Mouse (Mus musculus): ENCODE results near the gene Ccp110. TPM values are rescaled to one million over a fixed set of nuclear protein-coding genes. Genes with fewer than 3 reads are reported as not detected.

Ccp110 gene
- total RNA-seq, 2 experiments from 2014 or later, result 2.5 to 2.7 TPM

GRCm38 (mm10) chr7:118764725-118765124, 52.4 kb downstream of the Ccp110 start:
- intact Hi-C loops (cut with DNase I), result loop anchor here (5.0 to 10.0 kb wide), 2 partner anchors 88 to 750 kb away; partner anchors contain the start of gene Acsm5
- no peak for DNase-seq (ENCODE audit: low spot score)

- intact Hi-C loops (cut with DNase I), result loop anchor here (1.0 to 10.0 kb wide), 3 partner anchors 87 to 749 kb away; partner anchors contain the start of gene Acsm5
- no peak for DNase-seq (ENCODE audit: low spot score)
Observed at GRCm38 (mm10) chr7:118765604-118766003, 53.3 kb downstream of the Ccp110 start.

- intact Hi-C loops (cut with DNase I), result loop anchor here (1.0 to 10.0 kb wide), 3 partner anchors 86 to 749 kb away; partner anchors contain the start of gene Acsm5
- DNase-seq (ENCODE audit: low spot score), result no peak
Observed at GRCm38 (mm10) chr7:118766119-118766833, 53.9 kb downstream of the Ccp110 start.

- intact Hi-C loops (cut with DNase I), result loop anchor here (1.0 to 10.0 kb wide), 3 partner anchors 85 to 748 kb away; partner anchors contain the start of gene Acsm5
- no peak for DNase-seq (ENCODE audit: low spot score)
Observed at GRCm38 (mm10) chr7:118766834-118767224, 54.5 kb downstream of the Ccp110 start.

DNA sequence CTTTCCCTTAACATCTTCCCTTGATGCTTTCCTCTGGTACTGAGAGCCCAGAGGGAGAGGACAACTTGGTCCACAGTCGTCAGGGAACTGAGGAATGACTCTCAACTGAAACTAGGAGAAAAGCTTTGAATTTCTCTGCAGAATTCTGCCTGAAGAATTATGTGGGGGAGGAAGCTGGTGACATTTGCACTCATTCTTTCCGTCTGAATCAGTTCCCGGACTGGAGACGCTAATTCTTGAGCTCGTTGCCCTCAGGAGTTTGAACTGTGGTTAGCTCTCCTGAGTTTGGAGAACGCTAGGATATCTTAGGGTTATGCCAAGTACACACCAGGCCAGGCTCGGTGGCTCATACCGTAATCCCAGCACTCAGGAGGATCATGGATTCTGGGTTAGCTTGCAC, 56.9 kb downstream of the Ccp110 start:
- no peak for DNase-seq (ENCODE audit: low spot score)
- intact Hi-C loops (cut with DNase I), result loop anchor here (5.0 to 10.0 kb wide), 2 partner anchors 83 to 746 kb away; partner anchors contain the start of gene Acsm5

GRCm38 (mm10) chr7:118769655-118770054, 57.3 kb downstream of the Ccp110 start:
- DNase-seq (ENCODE audit: low spot score), result no peak
- intact Hi-C loops (cut with DNase I), result loop anchor here (5.0 to 10.0 kb wide), 2 partner anchors 83 to 745 kb away; partner anchors contain the start of gene Acsm5

- intact Hi-C loops (cut with DNase I), result no loop called here
- no peak for DNase-seq (ENCODE audit: low spot score)
Observed at GRCm38 (mm10) chr7:118773027-118773426, 60.7 kb downstream of the Ccp110 start.

DNA sequence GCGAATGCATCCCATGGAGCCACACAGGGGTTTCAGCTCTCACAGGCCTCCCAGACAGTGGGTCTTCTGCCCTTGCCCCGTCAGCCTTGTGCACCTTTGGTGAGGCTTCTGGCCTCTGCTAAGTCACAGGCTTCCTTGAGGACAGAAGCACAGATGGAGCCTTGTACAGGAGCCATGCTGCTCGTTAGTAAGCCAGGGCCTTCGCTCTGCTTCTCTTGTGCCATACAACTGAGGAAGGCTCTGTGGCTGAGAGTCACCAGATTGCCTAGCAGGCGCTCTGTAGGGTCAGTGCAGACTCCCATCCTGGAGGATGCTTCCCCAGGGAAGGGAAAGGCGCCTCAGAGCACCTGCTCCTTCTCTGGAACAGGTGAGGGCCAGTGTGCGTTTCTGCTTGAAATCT, 63.6 kb downstream of the Ccp110 start:
- DNase-seq (ENCODE audit: low spot score), result no peak
- intact Hi-C loops (cut with DNase I), result loop anchor here (5.0 kb wide), 1 partner anchor 41 kb away; no protein-coding TSS in a partner anchor

DNA sequence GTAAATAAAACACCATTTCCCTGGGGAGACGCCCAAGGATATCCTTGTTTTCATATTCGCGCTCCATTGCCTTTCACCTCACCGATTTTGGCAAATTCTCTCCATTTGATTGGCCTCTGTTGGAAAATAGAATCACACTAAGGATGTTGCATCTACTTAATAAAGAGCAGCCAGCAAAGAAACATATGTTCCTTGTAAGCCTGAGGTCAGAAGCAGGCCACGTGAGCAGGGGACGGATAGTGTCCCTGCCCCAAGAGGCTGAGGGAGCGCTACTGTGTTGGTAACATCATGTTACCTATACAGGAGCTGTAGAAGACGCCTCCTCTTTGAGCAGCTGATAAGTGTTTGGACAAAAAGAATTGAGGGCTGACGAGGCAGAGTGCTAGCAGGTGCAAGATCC, 64.1 kb downstream of the Ccp110 start:
- no peak for DNase-seq (ENCODE audit: low spot score)
- intact Hi-C loops (cut with DNase I), result loop anchor here (5.0 kb wide), 1 partner anchor 41 kb away; no protein-coding TSS in a partner anchor

DNA sequence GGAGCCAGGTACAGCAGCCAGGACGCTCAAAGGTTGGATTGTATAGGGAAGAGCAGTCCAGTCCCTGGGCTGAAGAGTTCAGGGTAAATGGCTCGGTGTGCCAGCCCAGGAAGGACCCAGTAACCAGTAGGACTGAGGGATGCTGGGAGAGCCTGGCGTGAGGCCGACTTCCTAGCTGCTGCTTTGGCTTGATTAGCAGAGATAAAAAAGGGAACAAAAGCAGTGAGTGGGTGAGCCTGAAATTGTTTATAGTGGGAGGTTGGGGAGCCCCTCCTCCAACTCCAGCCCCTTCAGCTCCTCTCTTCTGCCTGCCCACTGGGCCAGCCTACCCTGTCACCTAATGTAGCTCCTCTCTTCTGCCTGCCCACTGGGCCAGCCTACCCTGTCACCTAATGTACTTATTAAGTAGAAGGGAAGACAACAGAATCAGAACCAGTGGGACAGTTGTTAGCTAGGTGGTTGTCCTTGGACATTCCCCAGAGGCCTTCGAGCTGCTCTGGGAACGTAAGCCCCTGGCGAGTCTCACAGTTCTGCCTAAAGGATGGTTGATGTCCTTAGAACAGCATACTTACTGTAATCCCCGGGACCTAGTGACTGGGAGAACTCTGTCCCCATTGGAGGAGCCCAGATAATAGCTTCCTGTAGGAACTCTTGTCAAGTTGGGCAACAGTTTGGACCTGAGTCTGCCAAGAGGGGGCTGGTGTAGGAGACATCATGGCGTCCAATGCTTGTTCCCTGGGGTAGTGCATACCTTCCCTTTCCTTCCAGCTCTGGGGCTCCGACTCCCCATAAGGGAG, 65.4 kb downstream of the Ccp110 start:
- peak; percentile 16 for DNase-seq (ENCODE audit: low spot score)
- intact Hi-C loops (cut with DNase I), result loop anchor here (5.0 kb wide), 1 partner anchor 40 kb away; no protein-coding TSS in a partner anchor

- intact Hi-C loops (cut with DNase I), result loop anchor here (5.0 kb wide), 1 partner anchor 39 kb away; no protein-coding TSS in a partner anchor
- no peak for DNase-seq (ENCODE audit: low spot score)
Observed at GRCm38 (mm10) chr7:118778561-118778960, 66.2 kb downstream of the Ccp110 start.

DNA sequence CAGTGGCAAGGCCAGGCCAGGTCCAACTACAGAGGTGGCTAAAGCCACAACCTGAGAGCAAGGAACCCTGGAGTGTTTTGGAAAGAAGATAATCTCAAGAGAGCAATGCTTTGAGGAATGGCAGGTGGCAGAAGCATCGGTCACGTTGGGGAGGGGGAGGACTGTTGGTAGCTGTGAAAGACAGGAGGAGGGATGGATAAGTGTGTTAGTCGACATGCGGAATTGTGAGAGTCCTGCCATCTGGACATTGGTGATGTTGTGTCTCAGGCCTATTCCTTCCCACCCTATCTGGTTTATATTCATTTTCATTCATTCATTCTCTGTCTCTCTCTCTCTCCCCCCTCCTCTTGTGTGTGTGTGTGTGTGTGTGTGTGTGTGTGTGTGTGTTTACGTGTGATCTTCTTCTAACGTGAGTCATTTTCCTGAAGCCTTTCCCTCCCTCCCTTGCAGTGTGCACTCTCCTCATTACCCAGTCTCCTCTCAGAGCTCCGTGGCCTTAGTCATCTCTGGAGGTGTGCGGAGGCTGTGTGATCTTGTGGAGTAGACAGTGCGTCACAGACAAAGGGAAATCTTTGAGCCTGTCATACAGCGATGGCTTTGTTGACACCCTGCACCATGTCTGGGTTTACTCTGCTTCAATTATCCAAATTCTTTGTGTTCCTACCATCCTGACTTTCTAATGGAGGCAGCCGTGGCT, 71.1 kb downstream of the Ccp110 start:
- intact Hi-C loops (cut with DNase I), result no loop called here
- no peak for DNase-seq (ENCODE audit: low spot score)

GRCm38 (mm10) chr7:118786091-118786490, 73.7 kb downstream of the Ccp110 start:
- DNase-seq (ENCODE audit: low spot score), result no peak
- intact Hi-C loops (cut with DNase I), result no loop called here

Other genes with a start within 250 kb of the Ccp110 start
- gene Itpripl2, start 220.6 kb upstream of the Ccp110 start, total RNA-seq (2021), result 10 to 100 TPM; 22.3 to 30.5 TPM
- gene Coq7, start 179.2 kb upstream of the Ccp110 start, total RNA-seq (2021), result 100 to 1,000 TPM; 109 to 115 TPM
- gene Tmc7, start 127.8 kb upstream of the Ccp110 start, total RNA-seq (2021), result 1 to 10 TPM; 6.5 to 6.7 TPM
- gene Tmc5, start 115.3 kb upstream of the Ccp110 start, total RNA-seq (2021), result under 1 TPM; 0.14 to 0.26 TPM
- gene Gde1, start 6.8 kb upstream of the Ccp110 start, total RNA-seq (2021), result 10 to 100 TPM; 28.5 to 30.6 TPM
- gene Vps35l, start 27.7 kb downstream of the Ccp110 start, total RNA-seq (2021), result 10 to 100 TPM; 26.1 to 26.9 TPM
- under 1 TPM; 0.44 to 0.64 TPM for gene Iqck, start 143.2 kb downstream of the Ccp110 start, total RNA-seq (2021)
- 10 to 100 TPM; 14.6 to 15.3 TPM for gene Knop1, start 143.7 kb downstream of the Ccp110 start, total RNA-seq (2021)